ENCODE assay signal across 13 mouse cellular contexts in the genomic region with DNA sequence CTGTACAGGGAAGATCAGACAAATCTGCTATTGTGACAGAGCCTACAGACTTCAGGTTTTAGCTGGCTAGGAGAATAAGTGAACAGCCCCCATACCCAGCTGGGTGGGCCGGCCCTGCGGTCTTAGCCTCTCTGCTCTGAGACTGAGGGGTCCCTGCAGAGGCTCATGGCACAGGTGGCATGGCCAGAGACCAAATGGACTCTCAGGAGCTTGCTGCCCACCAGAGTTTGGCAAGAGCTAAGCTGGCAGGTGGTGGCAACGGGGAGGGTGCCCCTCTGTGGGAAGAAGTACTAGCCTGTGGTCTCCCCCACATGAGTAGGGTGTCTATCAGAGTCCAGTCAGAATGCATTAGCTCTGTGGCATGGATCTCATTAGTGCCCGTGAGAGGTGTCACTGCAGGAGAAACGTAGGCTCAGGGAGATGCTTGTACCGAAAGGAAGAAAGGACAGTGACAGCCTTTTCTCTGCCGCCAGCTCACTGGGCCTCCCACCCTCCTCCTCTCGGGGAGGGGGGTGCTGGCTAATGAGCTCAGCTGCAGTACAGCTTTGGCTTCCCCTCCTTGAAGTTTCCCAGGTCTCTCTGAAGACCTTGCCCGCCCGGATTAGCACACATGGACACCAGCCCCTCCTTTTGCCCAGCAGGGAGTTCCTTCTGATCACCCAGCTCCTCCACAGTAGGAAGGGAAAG. TPM values are rescaled to one million over a fixed set of nuclear protein-coding genes. Genes with fewer than 3 reads are reported as not detected.
A peak's percentile ranks its signal among the peaks of the same experiment; 100 is the strongest.
DNase-seq lines count a peak whose midpoint lies in the region; ATAC-seq and TF ChIP-seq lines count a peak whose summit lies in the region.
"Had no signal": no experiment of that assay in that cellular context is flagged by ENCODE, and none has a peak within 500 bp of the region (broad histone marks: within the 10 kb centered on the region; RNA-seq: fewer than 3 reads in every experiment).

No protein-coding gene starts in this region.

- H3K27ac ChIP-seq in neural tube, embryonic 13.5 days (replicated peaks) = peak overlapping the region; percentile 18; the same call in 1 of the 2 replicates
- H3K27ac ChIP-seq in neural tube, embryonic 15.5 days (replicated peaks) = no peak overlapping the region
- H3K27ac ChIP-seq in forebrain, embryonic 13.5 days = peak overlapping the region; percentile 83
- H3K27ac ChIP-seq in hindbrain, postnatal 0 days = peak overlapping the region; percentile 20; the same call in 1 of the 2 replicates
- H3K27ac ChIP-seq in midbrain, postnatal 0 days (ENCODE audit: low read depth, low read length) = no peak overlapping the region
- H3K27ac ChIP-seq: stomach, embryonic 15.5 days had no signal

- 17% methylated on average over 10 of the region's 10 CpGs for WGBS in neural tube, embryonic 13.5 days
- WGBS in neural tube, embryonic 15.5 days = 23% methylated on average over 10 of the region's 10 CpGs
- WGBS in forebrain, embryonic 13.5 days = 4% methylated on average over 8 of the region's 10 CpGs
- WGBS in hindbrain, postnatal 0 days = 16% methylated on average over 10 of the region's 10 CpGs
- 10% methylated on average over 10 of the region's 10 CpGs for WGBS in midbrain, postnatal 0 days

- H3K4me2 ChIP-seq in neural tube, embryonic 13.5 days = no peak overlapping the region
- H3K4me2 ChIP-seq in neural tube, embryonic 15.5 days = no peak overlapping the region
- H3K4me2 ChIP-seq in forebrain, embryonic 13.5 days = peak overlapping the region; percentile 29
- no peak overlapping the region for H3K4me2 ChIP-seq in hindbrain, postnatal 0 days (ENCODE audit: low read depth, low read length)
- H3K4me2 ChIP-seq in midbrain, postnatal 0 days (ENCODE audit: low read depth, low read length, poor library complexity, severe bottlenecking) = no peak overlapping the region
- H3K4me2 ChIP-seq: stomach, embryonic 15.5 days had no signal

- no peaks in the 10 kb centered on the region for H3K36me3 ChIP-seq in neural tube, embryonic 13.5 days
- peaks cover 2% of the 10 kb centered on the region; the same call in 1 of the 2 replicates for H3K36me3 ChIP-seq in neural tube, embryonic 15.5 days
- H3K36me3 ChIP-seq in forebrain, embryonic 13.5 days (ENCODE audit: poor library complexity, severe bottlenecking) = 0 out of 2 replicates have a peak, but pooled peaks cover 3% of the 10 kb centered on the region
- no peaks in the 10 kb centered on the region for H3K36me3 ChIP-seq in hindbrain, postnatal 0 days (ENCODE audit: insufficient read depth, low read length)
- H3K36me3 ChIP-seq in midbrain, postnatal 0 days (ENCODE audit: insufficient read depth, low read length) = peaks cover 4% of the 10 kb centered on the region

- H3K4me1 ChIP-seq in neural tube, embryonic 13.5 days (replicated peaks) = peaks cover 62% of the 10 kb centered on the region
- H3K4me1 ChIP-seq in neural tube, embryonic 15.5 days = peaks cover 41% of the 10 kb centered on the region
- peaks cover 90% of the 10 kb centered on the region for H3K4me1 ChIP-seq in forebrain, embryonic 13.5 days
- H3K4me1 ChIP-seq in hindbrain, postnatal 0 days (ENCODE audit: insufficient read depth, low read length) = peaks cover 2% of the 10 kb centered on the region; the same call in 1 of the 2 replicates
- peaks cover 5% of the 10 kb centered on the region; the same call in 1 of the 2 replicates for H3K4me1 ChIP-seq in midbrain, postnatal 0 days (ENCODE audit: insufficient read depth, low read length)

- TF ChIP-seq CTCF in hindbrain, postnatal 0 days (IDR thresholded peaks at IDR 0.05; ENCODE audit: low read depth) = no peak
- no peak for TF ChIP-seq CTCF in midbrain, postnatal 0 days (IDR thresholded peaks at IDR 0.05)

- H3K27me3 ChIP-seq in neural tube, embryonic 13.5 days = no peaks in the 10 kb centered on the region; the same call in 1 of the 2 replicates
- no peaks in the 10 kb centered on the region for H3K27me3 ChIP-seq in neural tube, embryonic 15.5 days (replicated peaks)
- no peaks in the 10 kb centered on the region for H3K27me3 ChIP-seq in forebrain, embryonic 13.5 days
- no peaks in the 10 kb centered on the region for H3K27me3 ChIP-seq in hindbrain, postnatal 0 days (ENCODE audit: insufficient read depth, low read length)
- no peaks in the 10 kb centered on the region for H3K27me3 ChIP-seq in midbrain, postnatal 0 days (ENCODE audit: insufficient read depth, low read length)
- H3K27me3 ChIP-seq: stomach, embryonic 15.5 days had no signal

- H3K9me3 ChIP-seq in neural tube, embryonic 13.5 days = no peaks in the 10 kb centered on the region
- H3K9me3 ChIP-seq in neural tube, embryonic 15.5 days (replicated peaks) = no peaks in the 10 kb centered on the region
- H3K9me3 ChIP-seq in forebrain, embryonic 13.5 days (replicated peaks) = no peaks in the 10 kb centered on the region
- H3K9me3 ChIP-seq in hindbrain, postnatal 0 days (ENCODE audit: low read length) = no peaks in the 10 kb centered on the region
- no peaks in the 10 kb centered on the region for H3K9me3 ChIP-seq in midbrain, postnatal 0 days (ENCODE audit: low read length)
- H3K9me3 ChIP-seq: stomach, embryonic 15.5 days had no signal

- H3K4me3 ChIP-seq in neural tube, embryonic 13.5 days = no peak overlapping the region
- H3K4me3 ChIP-seq in neural tube, embryonic 15.5 days (replicated peaks) = no peak overlapping the region
- H3K4me3 ChIP-seq in forebrain, embryonic 13.5 days = no peak overlapping the region
- H3K4me3 ChIP-seq in hindbrain, postnatal 0 days (ENCODE audit: low read length) = no peak overlapping the region
- no peak overlapping the region for H3K4me3 ChIP-seq in midbrain, postnatal 0 days (ENCODE audit: low read depth, low read length)
- H3K4me3 ChIP-seq: stomach, embryonic 15.5 days had no signal

- peak; percentile 39 for DNase-seq in hindbrain, postnatal 0 days (ENCODE audit: low spot score)
- DNase-seq in midbrain, postnatal 0 days (ENCODE audit: low spot score) = peak; percentile 44
- no peak for DNase-seq in kidney, adult 9 months
- DNase-seq in adipocyte (ENCODE audit: low spot score) = no peak
- DNase-seq in ovary, postnatal 36 days (ENCODE audit: low spot score) = no peak
- DNase-seq: adrenal gland, adult 8-10 months; kidney, postnatal 14 days; lung, adult 2 months had no signal

- ATAC-seq in neural tube, embryonic 13.5 days (ENCODE audit: low read depth) = no peak
- no peak for ATAC-seq in neural tube, embryonic 15.5 days (ENCODE audit: low FRiP score)
- ATAC-seq in forebrain, embryonic 13.5 days = peak; percentile 8; the same call in 1 of the 2 replicates
- no peak for ATAC-seq in hindbrain, postnatal 0 days
- ATAC-seq in midbrain, postnatal 0 days (ENCODE audit: low FRiP score) = 0 out of 2 replicates have a peak, but pooled peaks have one; percentile 8
- ATAC-seq: inflammation-experienced regulatory T-cells, adult 6 months had no signal

- H3K9ac ChIP-seq in neural tube, embryonic 13.5 days = no peak overlapping the region
- H3K9ac ChIP-seq in neural tube, embryonic 15.5 days (replicated peaks) = no peak overlapping the region
- peak overlapping the region; percentile 50 for H3K9ac ChIP-seq in forebrain, embryonic 13.5 days
- H3K9ac ChIP-seq in hindbrain, postnatal 0 days (replicated peaks; ENCODE audit: low read length) = no peak overlapping the region
- no peak overlapping the region for H3K9ac ChIP-seq in midbrain, postnatal 0 days (replicated peaks; ENCODE audit: low read length, poor library complexity, severe bottlenecking)
- H3K9ac ChIP-seq: stomach, embryonic 15.5 days had no signal

RNA-seq across cellular contexts. Expression of gene Dmap1, which starts 27.9 kb away (rescaled TPM):
- polyA plus RNA-seq in neural tube, embryonic 13.5 days (2015; fragmentation: Nextera tagmentation; extraction: Ambion mirVana) = 67.3 and 70.8 TPM in 2 replicates
- 70.7 and 73.1 TPM in 2 replicates for polyA plus RNA-seq in neural tube, embryonic 15.5 days (2015; fragmentation: Nextera tagmentation; extraction: Ambion mirVana)
- 73.6 and 76.7 TPM in 2 replicates for polyA plus RNA-seq in forebrain, embryonic 13.5 days (2015; fragmentation: Nextera tagmentation; extraction: Ambion mirVana)
- 67.5 and 75.5 TPM in 2 replicates for total RNA-seq in hindbrain, postnatal 0 days (2014; rRNA removed)
- polyA plus RNA-seq in hindbrain, postnatal 0 days (2015; fragmentation: Nextera tagmentation; extraction: Ambion mirVana) = 76.5 and 81.4 TPM in 2 replicates
- total RNA-seq in midbrain, postnatal 0 days (2014; rRNA removed) = 62.6 and 69.5 TPM in 2 replicates
- polyA plus RNA-seq in midbrain, postnatal 0 days (2015; fragmentation: Nextera tagmentation; extraction: Ambion mirVana) = 89.7 and 95.1 TPM in 2 replicates

Comparison
In these comparisons a context has a peak if more than half of its experiments do, and no peak if none do; other contexts are left out.
1. H3K27ac ChIP-seq: peak in neural tube, embryonic 13.5 days (single experiment), forebrain, embryonic 13.5 days (single experiment) and hindbrain, postnatal 0 days (single experiment); none in neural tube, embryonic 15.5 days (single experiment) and midbrain, postnatal 0 days (single experiment).
2. ATAC-seq: peak in forebrain, embryonic 13.5 days (single experiment) and midbrain, postnatal 0 days (single experiment); none in neural tube, embryonic 13.5 days (single experiment), neural tube, embryonic 15.5 days (single experiment) and hindbrain, postnatal 0 days (single experiment).
3. DNase-seq: peak in hindbrain, postnatal 0 days (single experiment) and midbrain, postnatal 0 days (single experiment); none in kidney, adult 9 months (single experiment), adipocyte (single experiment) and ovary, postnatal 36 days (single experiment).